Mouse (Mus musculus) right cerebral cortex, adult 18-20 months (tissue): ENCODE measurements around the gene Tent4b.
"Not testable (repeated sequence)": the region's sequence is repeated elsewhere in the genome, so short reads cannot be mapped to it uniquely, and the experiment has no call there.

Experiments used
- DNase-seq: peaks from one replicate; pipeline ENCODE4 v3.0.0; 2022; ENCODE audit warnings: mixed read lengths

Gene Tent4b

DNA sequence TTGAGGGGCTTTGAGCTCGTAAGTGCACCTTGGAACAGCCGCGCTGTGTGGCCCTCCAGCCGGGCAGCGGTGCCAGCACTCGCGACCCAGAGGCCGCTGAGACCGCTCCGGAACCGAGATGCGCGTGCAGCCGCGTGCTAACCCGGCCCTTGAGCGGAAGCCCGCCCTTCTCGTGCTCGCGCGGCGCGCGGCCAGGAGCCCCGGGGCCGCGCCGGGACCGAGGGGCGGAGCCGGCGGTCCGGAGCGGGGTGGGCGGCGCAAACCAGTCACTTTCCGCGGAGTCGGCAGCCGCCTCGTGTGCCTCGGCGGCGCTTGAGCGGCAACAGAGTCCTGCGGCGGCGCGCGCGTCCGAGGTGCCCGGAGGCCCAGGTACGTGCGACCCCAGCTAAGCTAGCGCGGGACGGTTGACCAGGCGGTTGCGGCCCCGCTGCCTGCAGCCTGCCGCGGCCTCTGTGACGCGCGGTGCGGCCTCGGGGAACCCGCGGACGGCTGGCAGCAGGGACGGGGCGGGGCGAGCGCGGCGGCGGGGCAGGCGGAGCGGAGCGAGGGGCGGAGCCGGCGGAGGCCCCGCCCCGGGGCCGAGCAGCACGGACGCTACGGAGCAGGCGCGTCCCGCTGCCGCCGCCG lies at the start of gene Tent4b:
Gene Tent4b (plus strand): TSS at position 269 of the 627 bp plus-strand sequence.
- peak; percentile 94 for DNase-seq

- DNase-seq = peak; percentile 60
These were observed 48.1 kb upstream of the Tent4b start for GRCm38 (mm10) chr8:88150910-88151371.

GRCm38 (mm10) chr8:88160237-88160995 lies 38.6 kb upstream of the Tent4b start:
- DNase-seq = peak; percentile 51

GRCm38 (mm10) chr8:88161439-88161838 lies 37.6 kb upstream of the Tent4b start:
- peak; percentile 46 for DNase-seq

- DNase-seq = no peak
These were observed 23.7 kb upstream of the Tent4b start for GRCm38 (mm10) chr8:88175264-88175663.

DNA sequence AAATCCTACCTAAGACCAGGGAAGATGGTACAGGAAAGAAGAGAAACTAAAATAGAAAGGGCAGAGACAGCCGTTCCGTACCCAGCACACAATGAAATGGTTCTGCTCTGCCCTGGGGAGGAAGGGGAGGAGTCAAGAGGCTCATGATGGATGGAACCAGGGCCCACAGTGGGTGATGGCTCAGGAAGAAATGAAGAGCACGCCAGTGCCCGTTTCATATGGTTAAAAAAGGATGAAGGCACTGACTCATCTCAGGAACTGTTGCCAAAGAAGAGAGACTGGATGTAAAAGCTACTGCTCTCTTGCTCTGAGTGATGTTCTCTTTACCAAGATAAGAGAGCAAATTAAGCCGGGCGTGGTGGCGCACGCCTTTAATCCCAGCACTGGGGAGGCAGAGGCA lies 21.7 kb upstream of the Tent4b start:
- DNase-seq = peak; percentile 20

GRCm38 (mm10) chr8:88183121-88183520 lies 15.9 kb upstream of the Tent4b start:
- DNase-seq = no peak

DNA sequence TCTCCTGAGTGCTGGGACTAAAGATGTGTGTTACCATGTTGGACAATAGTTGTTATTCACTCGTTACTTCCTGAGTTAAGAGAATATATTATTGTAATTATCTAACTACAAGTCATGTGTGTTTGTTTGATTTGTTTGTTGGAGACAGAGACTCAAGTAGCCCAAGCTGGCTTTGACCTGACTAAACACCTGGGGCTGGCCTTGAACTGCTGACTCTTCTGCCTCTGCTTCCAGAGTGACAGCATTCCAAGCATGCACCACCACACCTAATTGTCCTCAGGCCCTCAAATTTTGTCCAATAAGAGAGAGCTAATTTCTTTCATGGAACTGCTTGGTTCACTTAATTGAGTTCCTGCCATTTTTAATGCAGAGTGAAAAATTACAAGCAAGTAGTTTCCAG lies 14.1 kb upstream of the Tent4b start:
- DNase-seq = no peak

GRCm38 (mm10) chr8:88185716-88186115 lies 13.3 kb upstream of the Tent4b start:
- no peak for DNase-seq

GRCm38 (mm10) chr8:88197328-88197727 lies 1.7 kb upstream of the Tent4b start:
- DNase-seq = no peak

DNA sequence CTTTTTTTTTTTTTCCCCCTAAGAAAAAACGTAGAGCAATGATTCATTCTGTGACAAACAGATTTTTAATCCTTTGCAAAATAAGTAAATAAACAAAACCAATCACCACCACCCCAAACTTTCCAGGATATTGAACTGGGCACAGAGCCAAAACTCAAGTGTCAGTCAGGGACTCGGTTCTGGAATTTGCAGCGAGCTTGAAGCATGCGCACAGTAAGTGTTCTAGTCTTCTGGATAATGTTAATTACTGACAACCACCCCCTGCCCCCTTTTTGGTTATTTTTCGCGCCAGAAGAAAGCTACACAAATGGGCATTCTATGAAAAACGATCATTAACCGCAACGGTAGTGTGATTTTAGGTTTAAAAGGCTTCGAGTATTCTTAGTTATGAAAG lies 465 bp upstream of the Tent4b start:
- no peak for DNase-seq

GRCm38 (mm10) chr8:88199700-88200601 lies 938 bp downstream of the Tent4b start:
- DNase-seq = peak; percentile 32

GRCm38 (mm10) chr8:88200724-88201495 lies 1.9 kb downstream of the Tent4b start:
- no peak for DNase-seq

GRCm38 (mm10) chr8:88201641-88202040 lies 2.6 kb downstream of the Tent4b start:
- DNase-seq = no peak

- no peak for DNase-seq
These were observed 7.0 kb downstream of the Tent4b start for GRCm38 (mm10) chr8:88206016-88206415.

- no peak for DNase-seq
These were observed 8.3 kb downstream of the Tent4b start for GRCm38 (mm10) chr8:88207121-88207821.

DNA sequence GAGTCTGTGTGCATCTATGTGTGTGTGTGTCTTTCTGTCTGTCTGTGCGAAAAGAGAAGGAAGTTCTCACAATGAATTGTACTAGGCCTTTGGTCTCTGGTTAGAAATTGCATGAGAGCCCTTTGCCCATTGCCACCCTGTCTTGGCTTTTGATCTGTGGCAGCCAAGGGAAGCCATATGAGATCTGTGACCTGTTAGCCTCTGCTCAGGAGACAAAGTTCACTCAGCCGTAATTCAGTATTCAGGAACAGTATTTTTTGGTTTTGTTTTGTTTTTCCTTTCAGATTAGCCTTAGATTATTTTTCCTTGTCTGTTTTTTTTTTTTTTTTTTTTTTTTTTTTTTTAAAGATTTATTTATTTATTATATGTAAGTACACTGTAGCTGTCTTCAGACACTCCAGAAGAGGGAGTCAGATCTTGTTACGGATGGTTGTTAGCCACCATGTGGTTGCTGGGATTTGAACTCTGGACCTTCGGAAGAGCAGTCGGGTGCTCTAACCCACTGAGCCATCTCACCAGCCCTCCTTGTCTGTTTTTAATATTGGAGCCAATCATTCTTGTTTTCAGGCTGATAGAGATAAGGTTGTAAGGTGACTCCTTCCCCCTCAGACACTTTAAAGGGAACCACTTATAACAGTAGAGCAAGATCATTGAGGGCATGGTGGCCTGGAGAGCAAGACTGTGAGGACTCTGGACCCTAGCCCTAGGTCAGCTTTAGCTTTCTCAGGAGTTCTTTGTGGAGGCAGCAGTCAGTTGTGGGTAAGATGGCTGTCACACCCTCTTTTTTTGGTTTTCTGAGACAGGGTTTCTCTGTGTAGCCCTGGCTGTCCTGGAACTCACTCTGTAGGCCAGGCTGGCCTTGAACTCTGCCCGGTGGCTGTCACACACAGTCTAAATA lies 11.2 kb downstream of the Tent4b start:
- DNase-seq = not testable (repeated sequence)

DNA sequence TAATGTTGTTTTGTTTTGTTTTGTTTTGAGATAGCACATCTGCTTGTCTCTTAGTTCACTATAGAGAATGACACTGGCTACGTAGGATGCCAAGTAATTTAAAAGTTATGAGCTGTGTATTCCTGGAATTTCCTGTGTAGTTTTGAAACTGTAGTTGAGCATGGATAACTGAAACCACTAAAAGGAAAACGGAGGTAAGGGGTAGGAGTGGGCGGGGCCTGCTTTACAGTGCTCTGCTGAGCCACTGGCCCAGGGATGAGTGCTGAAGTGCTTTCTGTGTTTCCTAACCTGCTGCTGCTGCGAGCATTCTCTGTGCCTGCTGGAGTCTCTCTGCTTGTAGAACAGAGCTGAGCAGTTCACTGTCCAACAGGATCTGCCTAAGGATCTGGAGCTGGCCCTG lies 22.3 kb downstream of the Tent4b start:
- no peak for DNase-seq

GRCm38 (mm10) chr8:88225358-88225757 lies 26.3 kb downstream of the Tent4b start:
- DNase-seq = no peak

- no peak for DNase-seq
These were observed 28.8 kb downstream of the Tent4b start for GRCm38 (mm10) chr8:88227851-88228250.

GRCm38 (mm10) chr8:88228286-88228685 lies 29.3 kb downstream of the Tent4b start:
- DNase-seq = no peak
